Mouse (Mus musculus): ENCODE data around the gene Eri3.

- TF ChIP-seq CTCF (IDR thresholded peaks at IDR 0.05; ENCODE audit: borderline replicate concordance, extremely low read depth, insufficient read depth, insufficient read length), result no peak
- no peak for TF ChIP-seq POLR2A (IDR thresholded peaks at IDR 0.05; ENCODE audit: borderline replicate concordance, extremely low read depth, insufficient read depth, insufficient read length, poor library complexity, severe bottlenecking)
Observed at GRCm38 (mm10) chr4:117551144-117552000, 1.2 kb downstream of the Eri3 start.
